Mouse (Mus musculus) frontal cortex, postnatal 14 days (tissue): ENCODE results near the gene Ccnjl.

Source experiments
- DNase-seq, 2 experiments: peaks; one replicate each; pipeline ENCODE4 v3.0.0; 2022; ENCODE audit warnings: low spot score in 2 of 2

Ccnjl gene

DNA sequence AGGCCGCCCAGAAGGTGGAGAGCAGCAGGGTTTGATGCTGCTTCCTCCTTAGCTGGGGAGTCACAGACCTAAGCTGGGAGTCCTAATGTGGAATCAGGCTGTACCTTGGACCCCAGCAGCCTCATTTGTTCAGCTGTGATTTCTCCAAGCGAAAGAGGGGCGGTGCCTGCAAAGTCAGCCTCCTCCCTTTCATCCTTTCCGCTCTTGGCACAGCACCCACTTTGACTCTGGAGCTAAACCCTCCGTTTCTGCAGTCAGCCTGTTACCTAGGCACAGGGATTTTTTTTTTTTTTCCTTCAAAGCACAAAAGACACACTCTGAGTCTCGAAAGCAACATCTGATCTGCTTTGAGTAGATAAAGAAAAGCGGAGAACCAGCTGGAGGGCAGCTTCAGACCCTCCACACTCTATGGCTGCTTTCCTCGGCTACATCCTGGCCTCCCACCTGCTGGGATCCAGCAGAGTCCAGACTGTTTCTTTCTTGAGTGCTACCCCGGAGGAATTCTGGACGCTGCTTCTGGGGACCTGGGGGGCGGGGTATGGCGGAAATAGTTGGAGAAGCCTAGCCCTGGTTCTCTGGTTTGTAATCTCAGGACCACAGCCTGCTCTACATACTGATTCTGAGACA is 97.8 kb downstream of the Ccnjl start:
- DNase-seq: peak in 1 of 2 experiments; percentile 31

GRCm38 (mm10) chr11:43626927-43627645 is 98.5 kb downstream of the Ccnjl start:
- DNase-seq: no peak

GRCm38 (mm10) chr11:43631645-43632044 is 103.1 kb downstream of the Ccnjl start:
- no peak for DNase-seq

- no peak for DNase-seq
Measured at GRCm38 (mm10) chr11:43632566-43632965, 104.0 kb downstream of the Ccnjl start.

GRCm38 (mm10) chr11:43633165-43633564 is 104.6 kb downstream of the Ccnjl start:
- DNase-seq: no peak

- peak in 1 of 2 experiments; percentile 50 for DNase-seq
Measured at GRCm38 (mm10) chr11:43633658-43634401, 105.2 kb downstream of the Ccnjl start.
